Mouse (Mus musculus): ENCODE data around the gene Tet3. TPM values are rescaled to one million over a fixed set of nuclear protein-coding genes. Genes with fewer than 3 reads are reported as not detected.

The Tet3 gene
- polyA plus RNA-seq, 1 experiment from 2014 or later, result 30.3 TPM

- Histone ChIP-seq H3K27me3 (ENCODE audit: control insufficient read depth, insufficient read depth, low read length) (no peaks in the 10 kb centered on the region), H3K27ac (ENCODE audit: low read depth, low read length) (no peak overlapping the region), H3K4me3 (ENCODE audit: low read depth, low read length) (no peak overlapping the region), H3K4me1 (ENCODE audit: control insufficient read depth, insufficient read depth, low read length) (no peaks in the 10 kb centered on the region), H3K36me3 (ENCODE audit: control insufficient read depth, insufficient read depth, low read length) (peaks cover 11% of the 10 kb centered on the region), H3K4me2 (no peak overlapping the region), H3K9me3 (replicated peaks; ENCODE audit: control insufficient read depth, low read length) (no peaks in the 10 kb centered on the region), H3K9ac (ENCODE audit: low read depth, low read length) (no peak overlapping the region)
- WGBS (ENCODE audit: insufficient replicate concordance), result 73% methylated on average over 3 of the region's 3 CpGs
- ATAC-seq (replicated peaks; ENCODE audit: insufficient number of reproducible peaks, low FRiP score, low TSS enrichment), result no peak
Measured at GRCm38 (mm10) chr6:83341387-83341786, 117.5 kb downstream of the Tet3 start.

GRCm38 (mm10) chr6:83327591-83328190 is 131.2 kb downstream of the Tet3 start:
- no peak for ATAC-seq (replicated peaks; ENCODE audit: insufficient number of reproducible peaks, low FRiP score, low TSS enrichment)
- Histone ChIP-seq H3K4me3 (ENCODE audit: low read depth, low read length) (no peak overlapping the region), H3K27ac (ENCODE audit: low read depth, low read length) (no peak overlapping the region), H3K9me3 (replicated peaks; ENCODE audit: control insufficient read depth, low read length) (no peaks in the 10 kb centered on the region), H3K36me3 (ENCODE audit: control insufficient read depth, insufficient read depth, low read length) (peaks cover 20% of the 10 kb centered on the region), H3K4me1 (ENCODE audit: control insufficient read depth, insufficient read depth, low read length) (0 out of 2 replicates have a peak, but pooled peaks cover 5% of the 10 kb centered on the region), H3K9ac (ENCODE audit: low read depth, low read length) (no peak overlapping the region), H3K27me3 (ENCODE audit: control insufficient read depth, insufficient read depth, low read length) (no peaks in the 10 kb centered on the region), H3K4me2 (peak overlapping the region; percentile 79; the same call in 1 of the 2 replicates)
- WGBS (ENCODE audit: insufficient replicate concordance), result 84% methylated on average over 3 of the region's 3 CpGs

GRCm38 (mm10) chr6:83326761-83327160 is 132.1 kb downstream of the Tet3 start:
- H3K4me3 ChIP-seq (ENCODE audit: low read depth, low read length), result peak overlapping the region; percentile 76
- 0 out of 2 replicates have a peak, but pooled peaks cover 5% of the 10 kb centered on the region for H3K4me1 ChIP-seq (ENCODE audit: control insufficient read depth, insufficient read depth, low read length)
- peak overlapping the region; percentile 79 for H3K4me2 ChIP-seq
- no peak overlapping the region for H3K27ac ChIP-seq (ENCODE audit: low read depth, low read length)
- peak overlapping the region; percentile 86; the same call in 1 of the 2 replicates for H3K9ac ChIP-seq (ENCODE audit: low read depth, low read length)
- ATAC-seq (replicated peaks; ENCODE audit: insufficient number of reproducible peaks, low FRiP score, low TSS enrichment), result no peak
- H3K27me3 ChIP-seq (ENCODE audit: control insufficient read depth, insufficient read depth, low read length), result no peaks in the 10 kb centered on the region
- H3K9me3 ChIP-seq (replicated peaks; ENCODE audit: control insufficient read depth, low read length), result no peaks in the 10 kb centered on the region
- peaks cover 14% of the 10 kb centered on the region for H3K36me3 ChIP-seq (ENCODE audit: control insufficient read depth, insufficient read depth, low read length)
- WGBS (ENCODE audit: insufficient replicate concordance), result 56% methylated on average over 6 of the region's 6 CpGs

- H3K4me3 ChIP-seq (ENCODE audit: low read depth, low read length), result peak overlapping the region; percentile 76
- 0 out of 2 replicates have a peak, but pooled peaks cover 5% of the 10 kb centered on the region for H3K4me1 ChIP-seq (ENCODE audit: control insufficient read depth, insufficient read depth, low read length)
- H3K9ac ChIP-seq (ENCODE audit: low read depth, low read length), result peak overlapping the region; percentile 86
- no peaks in the 10 kb centered on the region for H3K27me3 ChIP-seq (ENCODE audit: control insufficient read depth, insufficient read depth, low read length)
- peak overlapping the region; percentile 79 for H3K4me2 ChIP-seq
- ATAC-seq (replicated peaks; ENCODE audit: insufficient number of reproducible peaks, low FRiP score, low TSS enrichment), result no peak
- peak overlapping the region; percentile 87 for H3K27ac ChIP-seq (ENCODE audit: low read depth, low read length)
- peaks cover 11% of the 10 kb centered on the region for H3K36me3 ChIP-seq (ENCODE audit: control insufficient read depth, insufficient read depth, low read length)
- no peaks in the 10 kb centered on the region for H3K9me3 ChIP-seq (replicated peaks; ENCODE audit: control insufficient read depth, low read length)
- 5% methylated on average over 6 of the region's 6 CpGs for WGBS (ENCODE audit: insufficient replicate concordance)
Measured at GRCm38 (mm10) chr6:83326394-83326736, 132.5 kb downstream of the Tet3 start.

GRCm38 (mm10) chr6:83325525-83326393 is 133.1 kb downstream of the Tet3 start, which contains the start of the genes Mthfd2 and Mob1a:
Gene Mthfd2 (minus strand): TSS chr6:83325908.
Gene Mob1a (plus strand): TSS chr6:83326016.
- WGBS (ENCODE audit: insufficient replicate concordance), result 1% methylated on average over 64 of the region's 65 CpGs
- peak within 1 kb of the TSS; percentile 87 for H3K27ac ChIP-seq (ENCODE audit: low read depth, low read length)
- peak within 1 kb of the TSS; percentile 76 for H3K4me3 ChIP-seq (ENCODE audit: low read depth, low read length)
- ATAC-seq (replicated peaks; ENCODE audit: insufficient number of reproducible peaks, low FRiP score, low TSS enrichment), result peak; percentile 97
- peak within 1 kb of the TSS; percentile 86 for H3K9ac ChIP-seq (ENCODE audit: low read depth, low read length)
- 0 out of 2 replicates have a peak, but pooled peaks cover 5% of the 10 kb centered on the region for H3K4me1 ChIP-seq (ENCODE audit: control insufficient read depth, insufficient read depth, low read length)
- no peaks in the 10 kb centered on the region for H3K27me3 ChIP-seq (ENCODE audit: control insufficient read depth, insufficient read depth, low read length)
- no peaks in the 10 kb centered on the region for H3K9me3 ChIP-seq (replicated peaks; ENCODE audit: control insufficient read depth, low read length)
- H3K36me3 ChIP-seq (ENCODE audit: control insufficient read depth, insufficient read depth, low read length), result peaks cover 6% of the 10 kb centered on the region; the same call in 1 of the 2 replicates
- H3K4me2 ChIP-seq, result peak within 1 kb of the TSS; percentile 79

- H3K27ac ChIP-seq (ENCODE audit: low read depth, low read length), result no peak overlapping the region
- ATAC-seq (replicated peaks; ENCODE audit: insufficient number of reproducible peaks, low FRiP score, low TSS enrichment), result no peak
- no peak overlapping the region for H3K9ac ChIP-seq (ENCODE audit: low read depth, low read length)
- 0 out of 2 replicates have a peak, but pooled peaks cover 5% of the 10 kb centered on the region for H3K4me1 ChIP-seq (ENCODE audit: control insufficient read depth, insufficient read depth, low read length)
- no peaks in the 10 kb centered on the region for H3K27me3 ChIP-seq (ENCODE audit: control insufficient read depth, insufficient read depth, low read length)
- WGBS (ENCODE audit: insufficient replicate concordance), result 61% methylated on average over 8 of the region's 8 CpGs
- no peak overlapping the region for H3K4me2 ChIP-seq
- H3K9me3 ChIP-seq (replicated peaks; ENCODE audit: control insufficient read depth, low read length), result no peaks in the 10 kb centered on the region
- H3K4me3 ChIP-seq (ENCODE audit: low read depth, low read length), result no peak overlapping the region
- no peaks in the 10 kb centered on the region for H3K36me3 ChIP-seq (ENCODE audit: control insufficient read depth, insufficient read depth, low read length)
Measured at GRCm38 (mm10) chr6:83323652-83324419, 135.0 kb downstream of the Tet3 start.

GRCm38 (mm10) chr6:83322794-83323193 is 136.1 kb downstream of the Tet3 start:
- no peaks in the 10 kb centered on the region for H3K36me3 ChIP-seq (ENCODE audit: control insufficient read depth, insufficient read depth, low read length)

GRCm38 (mm10) chr6:83321927-83322326 is 137.0 kb downstream of the Tet3 start:
- H3K27ac ChIP-seq (ENCODE audit: low read depth, low read length), result no peak overlapping the region
- no peak overlapping the region for H3K4me3 ChIP-seq (ENCODE audit: low read depth, low read length)
- H3K4me2 ChIP-seq, result no peak overlapping the region
- WGBS (ENCODE audit: insufficient replicate concordance), result 29% methylated on average over 1 of the region's 1 CpGs
- no peak overlapping the region for H3K9ac ChIP-seq (ENCODE audit: low read depth, low read length)
- 0 out of 2 replicates have a peak, but pooled peaks cover 1% of the 10 kb centered on the region for H3K4me1 ChIP-seq (ENCODE audit: control insufficient read depth, insufficient read depth, low read length)
- no peaks in the 10 kb centered on the region for H3K9me3 ChIP-seq (replicated peaks; ENCODE audit: control insufficient read depth, low read length)
- H3K27me3 ChIP-seq (ENCODE audit: control insufficient read depth, insufficient read depth, low read length), result no peaks in the 10 kb centered on the region
- ATAC-seq (replicated peaks; ENCODE audit: insufficient number of reproducible peaks, low FRiP score, low TSS enrichment), result no peak
- no peaks in the 10 kb centered on the region for H3K36me3 ChIP-seq (ENCODE audit: control insufficient read depth, insufficient read depth, low read length)

More at GRCm38 (mm10) chr6:83322794-83323193, 136.1 kb downstream of the Tet3 start:
- no peaks in the 10 kb centered on the region for H3K27me3 ChIP-seq (ENCODE audit: control insufficient read depth, insufficient read depth, low read length)
- H3K4me2 ChIP-seq, result no peak overlapping the region
- ATAC-seq (replicated peaks; ENCODE audit: insufficient number of reproducible peaks, low FRiP score, low TSS enrichment), result no peak
- no peak overlapping the region for H3K9ac ChIP-seq (ENCODE audit: low read depth, low read length)
- H3K27ac ChIP-seq (ENCODE audit: low read depth, low read length), result no peak overlapping the region
- H3K4me3 ChIP-seq (ENCODE audit: low read depth, low read length), result no peak overlapping the region
- 0 out of 2 replicates have a peak, but pooled peaks cover 5% of the 10 kb centered on the region for H3K4me1 ChIP-seq (ENCODE audit: control insufficient read depth, insufficient read depth, low read length)
- 71% methylated on average over 2 of the region's 2 CpGs for WGBS (ENCODE audit: insufficient replicate concordance)
- no peaks in the 10 kb centered on the region for H3K9me3 ChIP-seq (replicated peaks; ENCODE audit: control insufficient read depth, low read length)

All from heart, embryonic 11.5 days (tissue).